Mouse (Mus musculus) lung, postnatal 0 days (tissue): ENCODE measurements at regions not wholly inside any gene's neighbourhood (a gene's known extent, or its start where the extent isn't known, plus 50 kb on each side); places are given as distances from the start of the nearest gene placed in this dataset.

Experiments used
- ATAC-seq: fragments of 200-750 bp; cut with Nextera tagmentation; 2 replicates; pipeline ENCODE4 v1.8.0; 2017; ENCODE audit warnings: moderate library complexity
- DNase-seq: peaks from one replicate; pipeline ENCODE4 v3.0.0-alpha.2; 2016; ENCODE audit warnings: low spot score
- H3K27ac ChIP-seq: fragments of 300-500 bp; sonication (generic); 2 replicates; pipeline ENCODE4 v1.5.1; 2014; ENCODE audit warnings: antibody characterized with exemption, mild to moderate bottlenecking, low read length, mixed read lengths
- H3K27me3 ChIP-seq: fragments of 300-500 bp; sonication (generic); replicated peaks from 2 replicates; pipeline ENCODE4 v1.6.1; 2014; ENCODE audit warnings: low read length, mixed read lengths; ENCODE audit not compliant: insufficient read depth
- H3K36me3 ChIP-seq: fragments of 300-500 bp; sonication (generic); 2 replicates; pipeline ENCODE4 v1.6.1; 2014; ENCODE audit warnings: low read length, mixed read lengths; ENCODE audit not compliant: insufficient read depth
- H3K4me1 ChIP-seq: fragments of 300-500 bp; sonication (generic); 2 replicates; pipeline ENCODE4 v1.6.1; 2014; ENCODE audit warnings: antibody characterized with exemption, low read depth, low read length, mixed read lengths; ENCODE audit not compliant: insufficient read depth
- H3K4me2 ChIP-seq: fragments of 300-500 bp; sonication (generic); replicated peaks from 2 replicates; pipeline ENCODE4 v1.6.1; 2014; ENCODE audit warnings: low read depth, mild to moderate bottlenecking, low read length, moderate library complexity, mixed read lengths
- H3K4me3 ChIP-seq: fragments of 300-500 bp; sonication (generic); 2 replicates; pipeline ENCODE4 v1.5.1; 2014; ENCODE audit warnings: low read depth, low read length
- H3K9ac ChIP-seq: fragments of 300-500 bp; sonication (generic); replicated peaks from 2 replicates; pipeline ENCODE4 v1.6.1; 2014; ENCODE audit warnings: low read depth, mild to moderate bottlenecking
- H3K9me3 ChIP-seq: fragments of 300-500 bp; sonication (generic); 2 replicates; pipeline ENCODE4 v1.6.1; 2016; ENCODE audit warnings: low read length, mixed read lengths
- CTCF ChIP-seq: IDR thresholded peaks from 2 replicates; pipeline ENCODE4 v1.5.1; 2016; ENCODE audit warnings: antibody characterized with exemption, mild to moderate bottlenecking
- EP300 ChIP-seq: IDR thresholded peaks from 2 replicates; pipeline ENCODE4 v1.6.1; 2016; ENCODE audit warnings: antibody characterized with exemption, mild to moderate bottlenecking, control low read depth
- WGBS: fragments of 180-500 bp; shearing (Covaris S2); extraction: QIAGEN DNeasy Blood & Tissue Kit; methylation state at CpG from one replicate; pipeline ENCODE4 v1.1.7; 2014; 5-methylcytosine and 5-hydroxymethylcytosine counted together

DNA sequence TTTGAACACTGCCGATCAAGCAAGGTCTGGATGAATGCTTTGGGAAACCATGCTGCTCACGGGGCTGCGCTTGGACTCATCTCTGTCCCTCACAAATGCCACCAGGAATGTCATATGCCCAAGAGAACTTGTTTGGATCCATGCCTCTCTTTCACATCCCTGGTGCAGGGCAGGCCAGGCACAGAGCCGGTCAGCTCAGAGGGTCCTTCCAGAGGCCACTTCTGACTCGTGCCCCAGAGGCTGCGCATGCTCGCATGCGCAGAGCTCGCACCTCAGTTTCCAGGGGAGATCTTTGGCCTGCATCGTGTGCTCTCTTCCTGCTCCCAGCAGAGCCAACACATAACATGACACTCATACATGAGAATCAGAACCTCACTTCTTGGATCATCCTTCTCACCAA, 111.1 kb downstream of the Tfap2c start:
- DNase-seq (no peak), ATAC-seq (no peak)
- no peaks in the 10 kb centered on the region for H3K9me3 ChIP-seq
- H3K4me3 ChIP-seq, result no peak overlapping the region
- H3K9ac ChIP-seq, result no peak overlapping the region
- no peaks in the 10 kb centered on the region for H3K36me3 ChIP-seq
- no peaks in the 10 kb centered on the region for H3K4me1 ChIP-seq
- H3K27ac ChIP-seq, result no peak overlapping the region
- no peak overlapping the region for H3K4me2 ChIP-seq
- WGBS, result 71% methylated on average over 10 of the region's 10 CpGs
- TF ChIP-seq EP300, result no peak
- no peak for TF ChIP-seq CTCF
- 0 out of 2 replicates have a peak, but pooled peaks cover 3% of the 10 kb centered on the region for H3K27me3 ChIP-seq

DNA sequence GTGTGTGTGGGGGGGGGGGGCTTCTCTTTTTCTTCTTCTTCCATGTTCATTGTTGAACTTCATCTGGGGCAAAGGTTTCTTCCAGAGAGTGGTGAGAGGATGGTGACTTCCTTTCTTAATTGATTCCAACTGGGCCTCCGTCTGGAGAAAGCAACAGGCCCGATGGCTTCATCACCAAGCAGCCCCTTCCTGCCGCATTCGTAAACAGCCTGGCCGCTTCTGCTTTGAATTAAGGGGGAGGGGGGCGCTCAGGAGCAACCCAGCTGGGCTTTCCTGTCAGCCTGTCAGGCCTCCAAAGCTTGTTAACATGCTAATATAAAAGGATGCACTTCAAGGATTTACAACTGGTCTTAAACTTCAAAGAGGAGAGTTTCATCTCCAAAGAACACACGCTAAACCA, 111.5 kb downstream of the Tfap2c start:
- H3K4me3 ChIP-seq, result no peak overlapping the region
- H3K27ac ChIP-seq, result no peak overlapping the region
- no peak for TF ChIP-seq CTCF
- no peak for TF ChIP-seq EP300
- no peak overlapping the region for H3K9ac ChIP-seq
- no peaks in the 10 kb centered on the region for H3K36me3 ChIP-seq
- H3K4me1 ChIP-seq, result no peaks in the 10 kb centered on the region
- WGBS, result 10% methylated on average over 7 of the region's 7 CpGs
- no peaks in the 10 kb centered on the region for H3K9me3 ChIP-seq
- H3K4me2 ChIP-seq, result no peak overlapping the region
- DNase-seq (no peak), ATAC-seq (no peak)
- 0 out of 2 replicates have a peak, but pooled peaks cover 3% of the 10 kb centered on the region for H3K27me3 ChIP-seq

DNA sequence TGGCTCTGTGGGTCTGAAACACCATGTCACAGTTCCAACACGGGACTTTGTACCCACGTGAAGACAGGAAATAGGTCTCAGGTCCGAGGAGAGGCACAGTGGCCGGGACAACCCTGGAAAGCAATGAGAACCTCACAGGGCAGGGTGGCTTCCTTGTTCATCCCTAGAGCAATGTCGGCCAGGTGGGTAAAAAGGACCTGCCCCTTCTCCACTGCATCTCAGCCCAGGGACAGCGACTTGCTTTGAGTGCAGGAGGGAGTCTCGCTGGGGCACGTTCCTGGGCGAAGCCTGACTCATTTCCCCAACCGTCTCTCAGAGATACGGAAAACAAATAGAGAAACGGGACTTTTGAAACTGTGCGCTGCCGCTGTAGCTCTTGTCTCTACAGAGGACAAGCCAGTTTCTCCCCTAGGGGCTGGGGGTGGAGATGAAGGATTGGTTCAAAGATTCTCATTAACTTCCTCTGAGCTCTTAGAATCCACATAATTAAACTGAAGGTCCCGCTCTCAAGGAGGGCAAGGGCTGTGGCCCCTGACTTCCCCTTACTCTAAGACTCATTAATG, 112.1 kb downstream of the Tfap2c start:
- H3K27ac ChIP-seq, result no peak overlapping the region
- WGBS, result 10% methylated on average over 15 of the region's 15 CpGs
- ATAC-seq (no peak), DNase-seq (no peak)
- H3K9ac ChIP-seq, result no peak overlapping the region
- H3K36me3 ChIP-seq, result no peaks in the 10 kb centered on the region
- no peak overlapping the region for H3K4me3 ChIP-seq
- TF ChIP-seq EP300 (no peak), CTCF (no peak)
- no peaks in the 10 kb centered on the region for H3K4me1 ChIP-seq
- no peak overlapping the region for H3K4me2 ChIP-seq
- no peaks in the 10 kb centered on the region for H3K9me3 ChIP-seq
- 0 out of 2 replicates have a peak, but pooled peaks cover 3% of the 10 kb centered on the region for H3K27me3 ChIP-seq

DNA sequence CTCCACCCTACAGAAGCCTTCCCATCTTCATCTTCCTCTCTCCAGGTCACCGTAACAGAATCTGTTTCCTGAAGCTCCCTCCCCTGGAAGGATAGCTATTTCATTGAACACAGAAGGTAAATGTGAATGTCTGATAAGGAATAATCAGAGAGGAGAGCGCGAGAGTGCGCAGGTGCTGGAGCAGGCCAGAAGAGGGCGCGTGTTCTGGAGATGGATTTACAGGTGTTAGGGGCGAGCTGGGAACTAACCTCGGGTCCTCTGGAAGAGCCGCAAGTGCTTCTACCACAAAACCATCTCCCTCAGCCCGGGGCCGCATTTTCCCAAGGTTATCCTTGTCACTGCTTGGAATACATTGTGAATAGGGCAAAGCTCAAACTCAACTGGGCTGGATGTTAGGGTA, 112.8 kb downstream of the Tfap2c start:
- no peak overlapping the region for H3K4me3 ChIP-seq
- DNase-seq (no peak), ATAC-seq (no peak)
- H3K9ac ChIP-seq, result no peak overlapping the region
- no peaks in the 10 kb centered on the region for H3K9me3 ChIP-seq
- no peaks in the 10 kb centered on the region for H3K36me3 ChIP-seq
- H3K27ac ChIP-seq, result no peak overlapping the region
- TF ChIP-seq CTCF, result no peak
- no peak for TF ChIP-seq EP300
- H3K4me2 ChIP-seq, result no peak overlapping the region
- WGBS, result 67% methylated on average over 11 of the region's 11 CpGs
- H3K4me1 ChIP-seq, result no peaks in the 10 kb centered on the region
- 0 out of 2 replicates have a peak, but pooled peaks cover 3% of the 10 kb centered on the region for H3K27me3 ChIP-seq

DNA sequence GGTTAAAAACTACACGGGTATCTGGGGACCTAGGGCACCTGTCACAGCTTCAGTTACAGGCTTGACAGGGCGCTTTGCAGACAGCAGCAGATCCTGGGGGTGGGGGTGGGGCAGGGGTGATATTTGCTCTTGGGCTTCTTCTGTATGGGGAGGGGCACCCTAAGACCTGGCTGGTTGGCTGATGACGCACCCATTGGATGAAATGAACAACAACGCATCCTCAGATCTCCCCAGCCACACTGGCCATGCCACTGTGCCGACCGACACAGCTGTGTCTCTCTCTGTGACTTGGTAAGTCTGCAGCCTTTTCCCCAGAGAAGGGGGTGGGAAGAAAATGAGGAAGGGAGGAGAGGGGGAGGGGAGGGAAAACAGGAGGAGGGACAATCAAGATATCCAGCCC, 114.3 kb downstream of the Tfap2c start:
- H3K4me2 ChIP-seq, result no peak overlapping the region
- H3K36me3 ChIP-seq, result no peaks in the 10 kb centered on the region
- H3K4me3 ChIP-seq, result no peak overlapping the region
- no peak overlapping the region for H3K9ac ChIP-seq
- ATAC-seq (no peak), DNase-seq (no peak)
- no peaks in the 10 kb centered on the region for H3K9me3 ChIP-seq
- H3K4me1 ChIP-seq, result no peaks in the 10 kb centered on the region
- whole genome bisulfite sequencing, result 10% methylated on average over 6 of the region's 6 CpGs
- H3K27ac ChIP-seq, result no peak overlapping the region
- H3K27me3 ChIP-seq, result 0 out of 2 replicates have a peak, but pooled peaks cover 3% of the 10 kb centered on the region
- TF ChIP-seq EP300 (no peak), CTCF (no peak)

DNA sequence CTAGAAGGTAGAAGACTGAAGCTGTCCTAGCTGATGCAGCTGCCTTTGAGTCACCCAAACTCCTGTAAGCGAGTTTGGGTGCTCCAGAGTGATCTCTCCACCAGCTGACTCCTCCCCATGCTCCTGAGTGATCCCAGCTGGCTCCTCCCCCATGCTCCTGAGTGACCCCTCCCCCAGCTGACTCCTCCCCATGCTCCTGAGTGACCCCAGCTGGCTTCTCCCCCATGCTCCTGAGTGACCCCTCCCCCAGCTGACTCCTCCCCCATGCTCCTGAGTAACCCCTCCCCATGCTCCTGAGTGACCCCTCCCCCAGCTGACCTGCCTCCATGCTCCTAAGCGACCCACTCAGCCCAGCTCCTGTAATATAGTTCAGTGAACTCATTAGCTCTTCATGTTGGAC, 123.7 kb downstream of the Tfap2c start:
- no peaks in the 10 kb centered on the region for H3K36me3 ChIP-seq
- WGBS, result 21% methylated on average over 2 of the region's 2 CpGs
- no peak overlapping the region for H3K27ac ChIP-seq
- H3K9ac ChIP-seq, result no peak overlapping the region
- H3K4me3 ChIP-seq, result no peak overlapping the region
- no peaks in the 10 kb centered on the region for H3K4me1 ChIP-seq
- no peak for DNase-seq
- no peak overlapping the region for H3K4me2 ChIP-seq
- ATAC-seq, result no peak; the same call in 1 of the 2 replicates
- H3K9me3 ChIP-seq, result no peaks in the 10 kb centered on the region
- TF ChIP-seq EP300, result no peak
- no peak for TF ChIP-seq CTCF
- no peaks in the 10 kb centered on the region for H3K27me3 ChIP-seq

DNA sequence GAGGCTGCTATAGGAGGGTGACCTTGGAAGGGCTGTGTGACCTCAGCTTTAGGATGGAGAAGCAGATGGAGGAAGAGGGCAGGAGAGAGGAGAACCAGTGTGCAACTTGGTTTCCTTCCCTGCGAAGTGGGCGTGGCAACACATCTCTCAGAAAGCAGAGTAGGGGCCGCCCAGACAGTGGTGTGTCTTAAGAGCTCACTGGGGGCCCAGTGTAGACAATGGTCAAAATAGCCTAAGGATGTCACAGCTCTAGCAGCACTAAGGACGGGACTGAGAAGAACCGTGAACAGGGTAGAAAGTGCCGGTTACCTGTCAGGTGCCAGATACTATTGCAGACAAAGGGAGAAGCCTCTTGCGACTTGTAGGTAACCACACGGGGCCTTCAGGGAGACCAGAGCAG, 125.2 kb downstream of the Tfap2c start:
- TF ChIP-seq EP300 (no peak), CTCF (no peak)
- 54% methylated on average over 7 of the region's 8 CpGs for WGBS
- Histone ChIP-seq H3K4me2 (no peak overlapping the region), H3K36me3 (no peaks in the 10 kb centered on the region), H3K9ac (no peak overlapping the region), H3K27ac (no peak overlapping the region), H3K4me3 (no peak overlapping the region), H3K4me1 (no peaks in the 10 kb centered on the region), H3K27me3 (no peaks in the 10 kb centered on the region), H3K9me3 (no peaks in the 10 kb centered on the region)
- DNase-seq (no peak), ATAC-seq (no peak)
